Mouse (Mus musculus): ENCODE data around the gene Exoc7. TPM values are rescaled to one million over a fixed set of nuclear protein-coding genes. Genes with fewer than 3 reads are reported as not detected.

Exoc7 gene
- total and polyA plus RNA-seq, 3 experiments: 13.6 to 30.9 (median 18.6) TPM

GRCm38 (mm10) chr11:116265850-116266249, 41.2 kb downstream of the Exoc7 start:
- ATAC-seq (ENCODE audit: extremely low read depth, insufficient number of reproducible peaks, low FRiP score, poor library complexity, severe bottlenecking) (no peak), DNase-seq (ENCODE audit: low spot score) (no peak)
- H3K4me3 ChIP-seq (ENCODE audit: low read depth, low read length): no peak overlapping the region
- H3K9me3 ChIP-seq (replicated peaks): no peaks in the 10 kb centered on the region
- peaks cover 30% of the 10 kb centered on the region for H3K4me1 ChIP-seq (ENCODE audit: insufficient read depth, low read depth, low read length)
- H3K36me3 ChIP-seq (replicated peaks): peaks cover 98% of the 10 kb centered on the region
- no peak for TF ChIP-seq GATA2 (IDR thresholded peaks at IDR 0.05; ENCODE audit: borderline replicate concordance, low read depth, low read length)
- TF ChIP-seq POLR2AphosphoS5 (IDR thresholded peaks at IDR 0.05; ENCODE audit: insufficient replicate concordance, low read depth, low read length): no peak
- no peak for TF ChIP-seq CTCF (IDR thresholded peaks at IDR 0.05; ENCODE audit: low read depth, low read length)
- no peak for TF ChIP-seq TAL1 (conservative IDR thresholded peaks at IDR 0.05; ENCODE audit: low read depth, low read length)
- TF ChIP-seq GATA1 (IDR thresholded peaks at IDR 0.05; ENCODE audit: borderline replicate concordance, low read length): no peak
- H3K27me3 ChIP-seq (ENCODE audit: insufficient read depth, low read length): no peaks in the 10 kb centered on the region

GRCm38 (mm10) chr11:116265352-116265751, 41.7 kb downstream of the Exoc7 start:
- Histone ChIP-seq H3K9me3 (replicated peaks) (no peaks in the 10 kb centered on the region), H3K36me3 (replicated peaks) (peaks cover 98% of the 10 kb centered on the region), H3K4me3 (ENCODE audit: low read depth, low read length) (no peak overlapping the region), H3K4me1 (ENCODE audit: insufficient read depth, low read depth, low read length) (peaks cover 27% of the 10 kb centered on the region), H3K27me3 (ENCODE audit: insufficient read depth, low read length) (no peaks in the 10 kb centered on the region)
- ATAC-seq (ENCODE audit: extremely low read depth, insufficient number of reproducible peaks, low FRiP score, poor library complexity, severe bottlenecking): no peak
- TF ChIP-seq GATA2 (IDR thresholded peaks at IDR 0.05; ENCODE audit: borderline replicate concordance, low read depth, low read length): no peak
- no peak for TF ChIP-seq POLR2AphosphoS5 (IDR thresholded peaks at IDR 0.05; ENCODE audit: insufficient replicate concordance, low read depth, low read length)
- no peak for TF ChIP-seq TAL1 (conservative IDR thresholded peaks at IDR 0.05; ENCODE audit: low read depth, low read length)
- TF ChIP-seq GATA1 (IDR thresholded peaks at IDR 0.05; ENCODE audit: borderline replicate concordance, low read length): no peak
- no peak for TF ChIP-seq CTCF (IDR thresholded peaks at IDR 0.05; ENCODE audit: low read depth, low read length)
- no peak for DNase-seq (ENCODE audit: low spot score)

GRCm38 (mm10) chr11:116260259-116260658, 46.8 kb downstream of the Exoc7 start:
- H3K27me3 ChIP-seq (ENCODE audit: insufficient read depth, low read length): no peaks in the 10 kb centered on the region
- DNase-seq (ENCODE audit: low spot score) (no peak), ATAC-seq (ENCODE audit: extremely low read depth, insufficient number of reproducible peaks, low FRiP score, poor library complexity, severe bottlenecking) (no peak)
- no peaks in the 10 kb centered on the region for H3K9me3 ChIP-seq (replicated peaks)
- peaks cover 98% of the 10 kb centered on the region for H3K36me3 ChIP-seq (replicated peaks)
- no peak for TF ChIP-seq GATA2 (IDR thresholded peaks at IDR 0.05; ENCODE audit: borderline replicate concordance, low read depth, low read length)
- no peak for TF ChIP-seq TAL1 (conservative IDR thresholded peaks at IDR 0.05; ENCODE audit: low read depth, low read length)
- no peak for TF ChIP-seq CTCF (IDR thresholded peaks at IDR 0.05; ENCODE audit: low read depth, low read length)
- TF ChIP-seq GATA1 (IDR thresholded peaks at IDR 0.05; ENCODE audit: borderline replicate concordance, low read length): no peak
- no peak for TF ChIP-seq POLR2AphosphoS5 (IDR thresholded peaks at IDR 0.05; ENCODE audit: insufficient replicate concordance, low read depth, low read length)
- no peak overlapping the region for H3K4me3 ChIP-seq (ENCODE audit: low read depth, low read length)
- peaks cover 10% of the 10 kb centered on the region for H3K4me1 ChIP-seq (ENCODE audit: insufficient read depth, low read depth, low read length)

- ATAC-seq (ENCODE audit: extremely low read depth, insufficient number of reproducible peaks, low FRiP score, poor library complexity, severe bottlenecking): no peak
- DNase-seq (ENCODE audit: low spot score): no peak
- TF ChIP-seq GATA1 (IDR thresholded peaks at IDR 0.05; ENCODE audit: borderline replicate concordance, low read length): no peak
- no peak for TF ChIP-seq TAL1 (conservative IDR thresholded peaks at IDR 0.05; ENCODE audit: low read depth, low read length)
- no peak for TF ChIP-seq CTCF (IDR thresholded peaks at IDR 0.05; ENCODE audit: low read depth, low read length)
- no peak for TF ChIP-seq GATA2 (IDR thresholded peaks at IDR 0.05; ENCODE audit: borderline replicate concordance, low read depth, low read length)
- no peak for TF ChIP-seq POLR2AphosphoS5 (IDR thresholded peaks at IDR 0.05; ENCODE audit: insufficient replicate concordance, low read depth, low read length)
- Histone ChIP-seq H3K9me3 (replicated peaks) (no peaks in the 10 kb centered on the region), H3K36me3 (replicated peaks) (peaks cover 100% of the 10 kb centered on the region), H3K27me3 (ENCODE audit: insufficient read depth, low read length) (no peaks in the 10 kb centered on the region), H3K4me1 (ENCODE audit: insufficient read depth, low read depth, low read length) (peaks cover 14% of the 10 kb centered on the region), H3K4me3 (ENCODE audit: low read depth, low read length) (no peak overlapping the region)
These were observed 47.6 kb downstream of the Exoc7 start for GRCm38 (mm10) chr11:116259461-116259860.

- Histone ChIP-seq H3K27me3 (ENCODE audit: insufficient read depth, low read length) (no peaks in the 10 kb centered on the region), H3K4me3 (ENCODE audit: low read depth, low read length) (no peak overlapping the region), H3K4me1 (ENCODE audit: insufficient read depth, low read depth, low read length) (peaks cover 14% of the 10 kb centered on the region), H3K36me3 (replicated peaks) (peaks cover 100% of the 10 kb centered on the region), H3K9me3 (replicated peaks) (no peaks in the 10 kb centered on the region)
- DNase-seq (ENCODE audit: low spot score) (no peak), ATAC-seq (ENCODE audit: extremely low read depth, insufficient number of reproducible peaks, low FRiP score, poor library complexity, severe bottlenecking) (no peak)
- TF ChIP-seq CTCF (IDR thresholded peaks at IDR 0.05; ENCODE audit: low read depth, low read length) (no peak), GATA1 (IDR thresholded peaks at IDR 0.05; ENCODE audit: borderline replicate concordance, low read length) (no peak), POLR2AphosphoS5 (IDR thresholded peaks at IDR 0.05; ENCODE audit: insufficient replicate concordance, low read depth, low read length) (no peak), GATA2 (IDR thresholded peaks at IDR 0.05; ENCODE audit: borderline replicate concordance, low read depth, low read length) (no peak), TAL1 (conservative IDR thresholded peaks at IDR 0.05; ENCODE audit: low read depth, low read length) (no peak)
These were observed 50.9 kb downstream of the Exoc7 start for GRCm38 (mm10) chr11:116255982-116256675.

GRCm38 (mm10) chr11:116255090-116255981, 51.7 kb downstream of the Exoc7 start:
- H3K36me3 ChIP-seq (replicated peaks): peaks cover 100% of the 10 kb centered on the region
- TF ChIP-seq CTCF (IDR thresholded peaks at IDR 0.05; ENCODE audit: low read depth, low read length) (no peak), TAL1 (conservative IDR thresholded peaks at IDR 0.05; ENCODE audit: low read depth, low read length) (no peak), GATA1 (IDR thresholded peaks at IDR 0.05; ENCODE audit: borderline replicate concordance, low read length) (no peak), GATA2 (IDR thresholded peaks at IDR 0.05; ENCODE audit: borderline replicate concordance, low read depth, low read length) (no peak), POLR2AphosphoS5 (IDR thresholded peaks at IDR 0.05; ENCODE audit: insufficient replicate concordance, low read depth, low read length) (no peak)
- H3K27me3 ChIP-seq (ENCODE audit: insufficient read depth, low read length): no peaks in the 10 kb centered on the region
- ATAC-seq (ENCODE audit: extremely low read depth, insufficient number of reproducible peaks, low FRiP score, poor library complexity, severe bottlenecking) (no peak), DNase-seq (ENCODE audit: low spot score) (no peak)
- no peak overlapping the region for H3K4me3 ChIP-seq (ENCODE audit: low read depth, low read length)
- H3K4me1 ChIP-seq (ENCODE audit: insufficient read depth, low read depth, low read length): peaks cover 12% of the 10 kb centered on the region
- no peaks in the 10 kb centered on the region for H3K9me3 ChIP-seq (replicated peaks)
